Mouse (Mus musculus): Measurements from ENCODE around the gene Ptma.

Ptma gene

DNA sequence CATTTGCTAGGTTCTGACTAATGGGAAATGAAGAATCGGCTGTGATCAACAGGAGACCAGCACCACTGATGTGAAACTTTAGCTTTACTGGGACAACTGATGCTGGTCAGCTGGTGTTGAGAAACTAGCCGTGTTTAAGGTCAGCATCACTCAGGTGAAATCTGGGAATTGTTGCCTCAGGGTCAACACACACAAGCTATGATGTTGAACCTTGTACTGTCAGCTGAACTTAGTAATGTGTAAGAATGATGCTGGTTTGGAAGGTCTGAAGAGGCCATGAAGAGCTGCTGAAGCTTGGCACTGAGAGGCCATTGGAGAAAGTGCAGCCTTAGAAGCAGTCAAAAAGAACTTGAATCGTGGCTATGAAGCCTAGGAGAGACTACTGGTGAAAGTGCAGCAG, 29.1 kb downstream of the Ptma start:
- DNase-seq: no peak

DNA sequence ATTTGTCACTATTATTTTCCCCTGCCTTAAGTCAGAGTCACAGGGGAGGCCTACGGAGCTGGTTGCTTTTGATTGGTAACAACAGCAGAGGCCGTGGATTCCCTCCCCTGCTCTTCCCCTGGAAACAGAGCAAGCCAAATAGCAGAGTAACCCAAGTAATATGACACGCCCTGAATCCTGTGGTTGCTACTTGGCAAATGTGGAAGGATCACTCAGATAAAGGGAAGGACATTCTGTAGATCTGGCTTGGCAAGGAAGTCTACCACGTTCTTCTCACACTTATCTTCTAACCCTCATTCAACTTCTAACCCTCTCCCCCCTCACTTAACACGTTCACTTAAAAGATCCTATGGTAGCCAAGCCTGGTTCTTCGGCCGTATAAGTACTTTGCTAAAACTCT, 31.3 kb downstream of the Ptma start:
- no peak for DNase-seq

DNA sequence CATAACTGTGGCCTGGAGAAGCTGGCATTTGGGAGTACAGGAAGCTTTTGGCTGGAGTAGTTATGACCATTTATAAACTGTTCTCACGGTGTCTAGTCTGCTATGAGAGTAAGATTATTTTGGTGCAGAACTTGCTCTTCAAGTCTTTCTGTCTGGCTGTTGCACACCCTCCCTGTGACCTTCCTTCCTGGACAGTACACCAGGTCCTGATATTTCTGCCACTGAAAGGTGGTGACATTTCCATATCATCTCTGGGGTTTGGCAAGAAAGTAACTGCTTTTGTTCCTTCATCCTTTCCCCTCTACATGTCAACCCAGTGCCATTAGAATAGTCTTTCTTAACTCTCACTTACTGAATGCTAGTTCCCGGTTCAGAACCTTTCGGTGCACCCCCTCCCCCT, 32.7 kb downstream of the Ptma start:
- DNase-seq: no peak

DNA sequence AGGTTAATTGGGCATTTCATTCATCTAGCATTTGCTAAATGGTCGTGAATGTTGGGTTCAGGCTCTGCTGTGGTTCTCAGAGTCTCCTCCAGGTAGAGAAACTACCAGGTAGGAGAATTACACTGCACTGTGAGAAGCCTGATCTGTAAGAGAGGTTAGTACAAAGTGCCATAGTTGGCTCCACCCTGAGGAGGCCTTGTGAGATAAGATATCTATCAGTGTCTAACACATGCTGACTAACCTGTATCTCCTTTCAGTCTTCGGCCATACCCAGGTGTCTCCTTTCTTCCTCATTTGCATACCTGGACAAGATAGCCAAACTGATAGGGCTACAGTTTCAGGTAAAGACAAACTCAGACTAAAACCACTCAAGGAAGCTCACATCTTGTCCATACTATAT, 36.1 kb downstream of the Ptma start:
- no peak for DNase-seq

DNA sequence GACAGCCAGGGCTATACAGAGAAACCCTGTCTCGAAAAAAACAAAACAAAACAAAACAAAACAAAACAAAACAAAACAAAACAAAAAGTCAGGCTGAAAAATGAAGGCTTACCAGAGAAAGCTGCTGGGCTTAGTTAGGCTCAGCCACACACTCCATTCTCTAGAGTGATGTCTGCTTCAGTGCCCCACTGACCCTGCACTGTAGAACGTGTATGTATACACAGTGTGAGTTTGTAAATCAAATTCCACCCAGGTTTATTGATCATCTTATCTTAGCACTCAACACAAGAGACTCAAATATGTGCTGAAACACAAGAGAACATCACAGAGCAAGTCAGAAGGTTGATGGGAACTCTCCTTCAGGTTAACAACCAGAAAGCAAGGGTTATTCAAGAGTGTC, 41.9 kb downstream of the Ptma start:
- no peak for DNase-seq

DNA sequence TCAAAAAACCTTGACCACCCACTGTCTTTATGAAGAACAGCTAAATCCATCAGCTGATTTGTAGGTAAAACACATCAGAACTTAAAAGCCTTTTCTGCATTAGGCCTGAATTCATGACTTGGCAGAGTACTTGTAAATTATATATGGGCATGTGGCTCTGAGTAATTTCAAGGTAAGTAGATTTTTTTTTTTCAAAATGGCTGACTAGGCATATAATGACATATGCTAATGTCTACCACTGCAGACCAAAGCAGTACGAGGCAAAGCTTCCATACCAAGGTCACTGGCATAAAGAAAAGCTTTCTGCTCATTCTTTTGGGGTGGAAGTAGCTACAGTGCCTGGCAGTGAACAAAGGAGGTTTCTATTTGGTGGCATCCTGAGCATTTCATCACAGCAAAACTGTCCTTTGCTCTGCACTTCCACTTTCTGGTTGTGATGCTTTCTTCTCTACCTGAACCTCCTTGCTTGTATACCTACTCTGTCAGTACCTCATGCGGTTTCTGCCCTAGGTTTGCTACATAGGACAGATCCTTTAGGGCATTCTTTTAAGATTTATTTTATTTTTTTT, 42.9 kb downstream of the Ptma start:
- DNase-seq: no peak

DNA sequence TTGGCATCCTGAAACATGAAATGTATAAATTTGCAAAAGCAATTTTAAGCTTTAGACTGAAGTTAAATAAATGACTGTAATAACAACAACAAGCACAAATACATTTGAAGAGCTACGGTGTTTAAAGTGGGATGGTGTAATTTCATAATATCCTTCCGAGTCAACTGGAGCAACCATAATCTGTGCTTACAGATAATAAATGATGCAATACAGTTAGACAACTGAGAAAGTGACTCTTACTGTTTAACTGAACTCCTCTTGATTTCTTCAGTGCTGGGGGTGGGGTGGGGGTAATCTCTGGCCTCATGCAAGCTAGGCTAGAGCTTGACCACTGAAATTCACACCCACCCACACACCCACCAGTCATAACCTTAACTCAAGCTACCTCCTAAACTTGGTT, 44.9 kb downstream of the Ptma start:
- no peak for DNase-seq

DNA sequence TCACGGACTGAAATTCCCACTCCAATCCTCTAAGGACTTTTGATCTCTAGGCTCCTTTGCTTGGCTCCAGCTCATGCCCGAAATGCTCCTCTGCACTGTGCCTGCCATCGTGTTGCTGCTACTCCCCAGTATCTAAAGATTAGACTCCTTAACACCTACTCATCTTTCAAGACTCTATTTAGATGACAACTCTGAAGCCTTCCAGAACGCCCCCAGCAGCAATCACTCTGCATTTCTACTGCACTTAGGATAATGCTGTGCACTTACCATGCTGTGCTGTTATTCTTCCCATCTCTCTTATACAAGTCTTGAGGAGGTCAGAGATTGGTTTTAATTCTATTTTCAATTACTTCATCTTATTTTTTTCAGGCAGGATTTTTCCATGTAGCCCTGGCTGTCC, 45.4 kb downstream of the Ptma start:
- DNase-seq: no peak

All from lung, postnatal 4 days (tissue).